Mouse (Mus musculus) MEL (cell line): ENCODE data around the gene Shbg. TPM values are rescaled to one million over a fixed set of nuclear protein-coding genes. Genes with fewer than 3 reads are reported as not detected.

Experiments used
- DNase-seq: peaks from one replicate; pipeline ENCODE4 v3.0.0; 2011; ENCODE audit warnings: low read depth, low spot score
- H3K27ac ChIP-seq: 2 replicates; pipeline ENCODE4 v1.5.1; 2012; ENCODE audit warnings: low read depth, mild to moderate bottlenecking, control low read depth, low read length, moderate library complexity; ENCODE audit not compliant: control insufficient read depth
- H3K27me3 ChIP-seq, 2 experiments: fragments of 150-350 bp in 1 of 2; sonication (generic) in 1 of 2; 2 replicates each; pipeline ENCODE4 v1.6.1; 2012; ENCODE audit warnings: low read length in 2 of 2, mild to moderate bottlenecking in 2 of 2, improper control_type of control experiment in 1 of 2, moderate library complexity in 1 of 2; ENCODE audit not compliant: insufficient read depth in 2 of 2, control insufficient read depth in 1 of 2
- H3K36me3 ChIP-seq, 2 experiments: 2 replicates each; pipeline ENCODE4 v1.6.1; 2012 to 2014; ENCODE audit warnings: low read length in 2 of 2, improper control_type of control experiment in 1 of 2, inconsistent platforms in 1 of 2, mild to moderate bottlenecking in 1 of 2; ENCODE audit not compliant: insufficient read depth in 2 of 2, control insufficient read depth in 1 of 2
- H3K4me1 ChIP-seq, 2 experiments: fragments of 150-350 bp in 1 of 2; sonication (generic) in 1 of 2; 2 replicates each; pipeline ENCODE4 v1.6.1; 2012; ENCODE audit warnings: low read length in 2 of 2, improper control_type of control experiment in 1 of 2, mild to moderate bottlenecking in 1 of 2; ENCODE audit not compliant: insufficient read depth in 2 of 2, control insufficient read depth in 1 of 2
- H3K4me3 ChIP-seq, 2 experiments: fragments of 150-350 bp in 1 of 2; sonication (generic) in 1 of 2; 2 replicates each; pipeline ENCODE4 v1.5.1; 2012; ENCODE audit warnings: low read depth in 2 of 2, low read length in 2 of 2, mild to moderate bottlenecking in 2 of 2, moderate library complexity in 2 of 2, control low read depth in 1 of 2, improper control_type of control experiment in 1 of 2; ENCODE audit not compliant: control insufficient read depth in 1 of 2, insufficient read depth in 1 of 2
- H3K79me2 ChIP-seq: 2 replicates; pipeline ENCODE4 v1.6.1; 2012; ENCODE audit warnings: mild to moderate bottlenecking, low read length, moderate library complexity; ENCODE audit not compliant: control insufficient read depth, poor library complexity, insufficient read depth
- H3K9ac ChIP-seq: 2 replicates; pipeline ENCODE4 v1.6.1; 2012; ENCODE audit warnings: low read depth, mild to moderate bottlenecking, control low read depth, low read length, moderate library complexity; ENCODE audit not compliant: control insufficient read depth, poor library complexity, severe bottlenecking
- H3K9me3 ChIP-seq: fragments of 150-350 bp; sonication (generic); replicated peaks from 2 replicates; pipeline ENCODE4 v1.6.1; 2012; ENCODE audit warnings: mild to moderate bottlenecking, low read length, improper control_type of control experiment, moderate library complexity; ENCODE audit not compliant: insufficient read depth
- CHD2 ChIP-seq: IDR thresholded peaks from 2 replicates; pipeline ENCODE4 v1.6.1; 2011; ENCODE audit warnings: low read length, improper control_type of control experiment
- CTCF ChIP-seq, 3 experiments: IDR thresholded peaks in 2 of 3; conservative IDR thresholded peaks in 1 of 3; 2 replicates each; pipeline ENCODE4 v1.5.1; 2011 to 2012; ENCODE audit warnings: low read length in 3 of 3, low read depth in 2 of 3, mild to moderate bottlenecking in 2 of 3, improper control_type of control experiment in 1 of 3, inconsistent platforms in 1 of 3, mixed read lengths in 1 of 3, moderate library complexity in 1 of 3; ENCODE audit not compliant: control insufficient read depth in 1 of 3, insufficient read depth in 1 of 3, poor library complexity in 1 of 3, severe bottlenecking in 1 of 3
- E2F4 ChIP-seq: IDR thresholded peaks from 2 replicates; pipeline ENCODE4 v1.6.1; 2011; ENCODE audit warnings: low read depth, low read length, improper control_type of control experiment, borderline replicate concordance
- ELF1 ChIP-seq: IDR thresholded peaks from 2 replicates; pipeline ENCODE4 v1.6.1; 2014; ENCODE audit warnings: low read depth, mild to moderate bottlenecking, inconsistent platforms, low read length, improper control_type of control experiment, moderate library complexity
- GABPA ChIP-seq: IDR thresholded peaks from 2 replicates; pipeline ENCODE4 v1.6.1; 2012; ENCODE audit warnings: low read depth, mild to moderate bottlenecking, inconsistent platforms, low read length, improper control_type of control experiment, moderate library complexity
- GATA1 ChIP-seq: IDR thresholded peaks from 2 replicates; pipeline ENCODE4 v1.6.1; 2011; ENCODE audit warnings: low read depth, low read length, improper control_type of control experiment
- HCFC1 ChIP-seq: IDR thresholded peaks from 2 replicates; pipeline ENCODE4 v1.6.1; 2012; ENCODE audit warnings: low read depth, mild to moderate bottlenecking, inconsistent platforms, low read length, improper control_type of control experiment, moderate library complexity
- JUND ChIP-seq: IDR thresholded peaks from 2 replicates; pipeline ENCODE4 v1.6.1; 2011; ENCODE audit warnings: low read depth, mild to moderate bottlenecking, improper control_type of control experiment, low read length
- MAZ ChIP-seq: IDR thresholded peaks from 2 replicates; pipeline ENCODE4 v1.6.1; 2012; ENCODE audit warnings: low read depth, mild to moderate bottlenecking, inconsistent platforms, low read length, improper control_type of control experiment
- MEF2A ChIP-seq: IDR thresholded peaks from 2 replicates; pipeline ENCODE4 v1.6.1; 2014; ENCODE audit warnings: low read depth, mild to moderate bottlenecking, inconsistent platforms, low read length, improper control_type of control experiment; ENCODE audit not compliant: poor library complexity, insufficient replicate concordance, severe bottlenecking; ENCODE audit errors: extremely low read depth
- MXI1 ChIP-seq: IDR thresholded peaks from 2 replicates; pipeline ENCODE4 v1.6.1; 2011; ENCODE audit warnings: mild to moderate bottlenecking, low read depth, low read length, improper control_type of control experiment
- MYB ChIP-seq: IDR thresholded peaks from 2 replicates; pipeline ENCODE4 v1.6.1; 2011; ENCODE audit warnings: mild to moderate bottlenecking, low read depth, low read length, improper control_type of control experiment
- MYC ChIP-seq: IDR thresholded peaks from 2 replicates; pipeline ENCODE4 v1.6.1; 2011; ENCODE audit warnings: low read depth, mild to moderate bottlenecking, low read length, improper control_type of control experiment, moderate library complexity
- NELFE ChIP-seq: IDR thresholded peaks from 2 replicates; pipeline ENCODE4 v1.6.1; 2011; ENCODE audit warnings: low read depth, low read length, improper control_type of control experiment
- POLR2AphosphoS2 ChIP-seq: IDR thresholded peaks from 2 replicates; pipeline ENCODE4 v1.6.1; 2011; ENCODE audit warnings: low read length, improper control_type of control experiment
- RCOR1 ChIP-seq: IDR thresholded peaks from 2 replicates; pipeline ENCODE4 v1.6.1; 2012; ENCODE audit warnings: low read depth, mild to moderate bottlenecking, inconsistent platforms, low read length, improper control_type of control experiment
- TAL1 ChIP-seq: IDR thresholded peaks from 2 replicates; pipeline ENCODE4 v1.6.1; 2012; ENCODE audit warnings: mild to moderate bottlenecking, inconsistent platforms, low read length, moderate library complexity, mixed read lengths
- TBP ChIP-seq: IDR thresholded peaks from 2 replicates; pipeline ENCODE4 v1.8.0; 2011; ENCODE audit warnings: low read depth, low read length, improper control_type of control experiment
- USF1 ChIP-seq: IDR thresholded peaks from 2 replicates; pipeline ENCODE4 v1.6.1; 2014; ENCODE audit warnings: low read depth, mild to moderate bottlenecking, inconsistent platforms, low read length, improper control_type of control experiment, moderate library complexity
- USF2 ChIP-seq, 2 experiments: IDR thresholded peaks; 2 replicates each; pipeline ENCODE4 v1.6.1; 2011 to 2012; ENCODE audit warnings: improper control_type of control experiment in 2 of 2, low read length in 2 of 2, borderline replicate concordance in 1 of 2, inconsistent platforms in 1 of 2, low read depth in 1 of 2, mild to moderate bottlenecking in 1 of 2; ENCODE audit not compliant: insufficient read depth in 1 of 2
- ZKSCAN1 ChIP-seq: IDR thresholded peaks from 2 replicates; pipeline ENCODE4 v1.6.1; 2012; ENCODE audit warnings: low read depth, mild to moderate bottlenecking, inconsistent platforms, low read length, improper control_type of control experiment, moderate library complexity
- polyA plus RNA-seq, 2 experiments: library from polyadenylated mRNA; stranded (reverse) in 1 of 2; unstranded in 1 of 2; fragments of >175 nt in 1 of 2; fragments of >200 nt in 1 of 2; gene quantifications; 2 replicates each; pipeline versions ENCODE4 v1.2.1 to v1.2.4; 2012; ENCODE audit warnings: low replicate concordance in 2 of 2, low read depth in 1 of 2; ENCODE audit not compliant: insufficient read length in 2 of 2, insufficient read depth in 1 of 2, missing spikeins in 1 of 2
- total RNA-seq: library from RNA; depleted of rRNA; stranded (reverse); fragments of 300-350 nt; gene quantifications from 2 replicates; pipeline ENCODE4 v1.2.3, GENCODE M21; 2012; rRNA removed

Shbg gene
- total and polyA plus RNA-seq, 3 experiments, result not detected

DNA sequence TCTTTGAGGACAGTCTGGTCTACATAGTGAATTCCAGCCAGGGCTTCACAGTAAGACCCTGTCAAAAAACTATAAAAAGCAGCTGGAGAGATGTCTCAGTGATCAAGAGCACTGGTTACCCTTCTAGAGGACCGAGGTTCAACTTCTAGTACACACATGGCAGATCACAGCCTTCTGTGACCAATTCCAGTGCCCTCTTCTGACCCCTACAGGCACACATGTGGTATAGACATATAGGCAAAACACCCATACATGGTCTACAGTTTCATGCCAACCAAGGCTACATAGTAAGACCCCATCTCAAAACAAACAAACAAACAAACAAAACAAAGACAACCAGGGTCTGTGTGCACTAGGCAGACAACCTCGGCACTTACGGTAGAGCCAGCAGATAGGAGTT, 42.5 kb downstream of the Shbg start (continued):
- peak; percentile 57 to 71 (median 68) for TF ChIP-seq CTCF (IDR thresholded peaks at IDR 0.05 in 2 of 3, conservative IDR thresholded peaks at IDR 0.05 in 1 of 3; ENCODE audit: control insufficient read depth in 1 of 3, insufficient read depth in 1 of 3, low read depth in 2 of 3, low read length in 3 of 3, poor library complexity in 1 of 3, severe bottlenecking in 1 of 3)

- H3K4me1 ChIP-seq, result no peaks in the 10 kb centered on the region
- no peak overlapping the region for H3K27ac ChIP-seq
- no peak overlapping the region for H3K9ac ChIP-seq
- H3K27me3 ChIP-seq, result no peaks in the 10 kb centered on the region
- no peak for DNase-seq
- H3K4me3 ChIP-seq, result no peak overlapping the region
- H3K79me2 ChIP-seq, result no peaks in the 10 kb centered on the region
- H3K9me3 ChIP-seq, result no peaks in the 10 kb centered on the region
- TF ChIP-seq ZKSCAN1 (no peak), ELF1 (no peak), MEF2A (no peak), TAL1 (no peak), USF1 (no peak), RCOR1 (no peak), MYB (no peak), MAZ (no peak), NELFE (no peak), MXI1 (no peak), HCFC1 (no peak), MYC (no peak), E2F4 (no peak), POLR2AphosphoS2 (no peak), TBP (no peak), JUND (no peak), GATA1 (no peak), GABPA (no peak), USF2 (IDR thresholded peaks at IDR 0.05; ENCODE audit: borderline replicate concordance in 1 of 2, insufficient read depth in 1 of 2, low read depth in 1 of 2, low read length in 2 of 2) (no peak), CHD2 (no peak)
- peaks cover 0 to 14% of the 10 kb centered on the region in 2 experiments; a peak in 2 of 4 replicates for H3K36me3 ChIP-seq
Observed at GRCm38 (mm10) chr11:69565131-69565530, 52.6 kb downstream of the Shbg start.

Other genes with a start within 250 kb of the Shbg start
Only the 30 nearest of the 33 such genes appear.
- gene Naa38, start 222.4 kb downstream of the Shbg start, total RNA-seq, result 190 and 191 TPM in 2 replicates
- 100 to 1,000 TPM in 1 of 2 experiments, not detected in 1; 173 TPM for gene Naa38, start 222.4 kb downstream of the Shbg start, polyA plus RNA-seq
- gene Cyb5d1, start 222.3 kb downstream of the Shbg start, total RNA-seq, result 26.8 and 39.6 TPM in 2 replicates
- 10 to 100 TPM in 1 of 2 experiments, not detected in 1; 21.3 TPM for gene Cyb5d1, start 222.3 kb downstream of the Shbg start, polyA plus RNA-seq
- gene Tmem88, start 219.7 kb downstream of the Shbg start, total RNA-seq, result 0.39 TPM in 2 replicates
- gene Tmem88, start 219.7 kb downstream of the Shbg start, polyA plus RNA-seq, result under 1 TPM in 1 of 2 experiments, not detected in 1; 0.45 TPM
- gene Kdm6b, start 204.2 kb downstream of the Shbg start, total RNA-seq, result 5.8 and 7.2 TPM in 2 replicates
- gene Kdm6b, start 204.2 kb downstream of the Shbg start, polyA plus RNA-seq, result 10 to 100 TPM; 25.0 to 43.4 TPM
- gene Dnah2, start 68.8 kb downstream of the Shbg start, total RNA-seq, result under 0.01 and 0.04 TPM in 2 replicates
- gene Dnah2, start 68.8 kb downstream of the Shbg start, polyA plus RNA-seq, result under 1 TPM in 1 of 2 experiments, not detected in 1; 0.07 TPM
- 0.20 and 0.23 TPM in 2 replicates for gene Efnb3, start 57.7 kb downstream of the Shbg start, total RNA-seq
- under 1 TPM in 1 of 2 experiments, not detected in 1; 0.72 TPM for gene Efnb3, start 57.7 kb downstream of the Shbg start, polyA plus RNA-seq
- gene Wrap53, start 37.6 kb downstream of the Shbg start, total RNA-seq, result 18.5 and 18.9 TPM in 2 replicates
- gene Wrap53, start 37.6 kb downstream of the Shbg start, polyA plus RNA-seq, result 10 to 100 TPM in 1 of 2 experiments, not detected in 1; 24.5 TPM
- 74.1 and 76.4 TPM in 2 replicates for gene Trp53, start 37.5 kb downstream of the Shbg start, total RNA-seq
- gene Trp53, start 37.5 kb downstream of the Shbg start, polyA plus RNA-seq, result 100 to 1,000 TPM in 1 of 2 experiments, not detected in 1; 212 TPM
- 13.4 and 15.1 TPM in 2 replicates for gene Atp1b2, start 12.0 kb downstream of the Shbg start, total RNA-seq
- 100 to 1,000 TPM in 1 of 2 experiments, not detected in 1; 136 TPM for gene Atp1b2, start 12.0 kb downstream of the Shbg start, polyA plus RNA-seq
- gene Sat2, start 4.1 kb upstream of the Shbg start, total RNA-seq, result not detected in 2 replicates
- gene Sat2, start 4.1 kb upstream of the Shbg start, polyA plus RNA-seq, result not detected
- gene Fxr2, start 15.1 kb upstream of the Shbg start, total RNA-seq, result 90.2 and 95.1 TPM in 2 replicates
- 10 to 100 TPM in 1 of 2 experiments, not detected in 1; 97.6 TPM for gene Fxr2, start 15.1 kb upstream of the Shbg start, polyA plus RNA-seq
- not detected in 2 replicates for gene Sox15, start 37.4 kb upstream of the Shbg start, total RNA-seq
- gene Sox15, start 37.4 kb upstream of the Shbg start, polyA plus RNA-seq, result under 1 TPM in 1 of 2 experiments, not detected in 1; 0.11 TPM
- 60.9 and 62.1 TPM in 2 replicates for gene Mpdu1, start 44.7 kb upstream of the Shbg start, total RNA-seq
- 100 to 1,000 TPM; 101 to 259 TPM for gene Mpdu1, start 44.7 kb upstream of the Shbg start, polyA plus RNA-seq
- 4.1 and 5.3 TPM in 2 replicates for gene Cd68, start 48.2 kb upstream of the Shbg start, total RNA-seq
- gene Cd68, start 48.2 kb upstream of the Shbg start, polyA plus RNA-seq, result 10 to 100 TPM in 1 of 2 experiments, not detected in 1; 19.8 TPM
- 1,645 and 1,689 TPM in 2 replicates for gene Eif4a1, start 54.5 kb upstream of the Shbg start, total RNA-seq
- 100 to 1,000 TPM; 114 to 634 TPM for gene Eif4a1, start 54.5 kb upstream of the Shbg start, polyA plus RNA-seq
- gene Senp3, start 64.2 kb upstream of the Shbg start, total RNA-seq, result 121 and 147 TPM in 2 replicates
- 100 to 1,000 TPM; 171 to 890 TPM for gene Senp3, start 64.2 kb upstream of the Shbg start, polyA plus RNA-seq
- 0.19 TPM in 1 of 2 replicates, not detected in the other for gene Tnfsf13, start 67.9 kb upstream of the Shbg start, total RNA-seq
- gene Tnfsf13, start 67.9 kb upstream of the Shbg start, polyA plus RNA-seq, result under 1 TPM in 1 of 2 experiments, not detected in 1; 0.13 TPM
- gene Tnfsf12, start 77.9 kb upstream of the Shbg start, total RNA-seq, result not detected in 2 replicates
- under 1 TPM in 1 of 2 experiments, not detected in 1; 0.10 TPM for gene Tnfsf12, start 77.9 kb upstream of the Shbg start, polyA plus RNA-seq
- gene Tnfsfm13, start 78.2 kb upstream of the Shbg start, total RNA-seq, result not detected in 2 replicates
- gene Tnfsfm13, start 78.2 kb upstream of the Shbg start, polyA plus RNA-seq, result not detected
- gene Polr2a, start 140.7 kb upstream of the Shbg start, total RNA-seq, result 16.6 and 22.2 TPM in 2 replicates
- 100 to 1,000 TPM in 1 of 2 experiments, 10 to 100 TPM in 1; 73.9 to 193 TPM for gene Polr2a, start 140.7 kb upstream of the Shbg start, polyA plus RNA-seq
- gene Slc35g3, start 144.1 kb upstream of the Shbg start, total RNA-seq, result 0.08 TPM in 1 of 2 replicates, not detected in the other
- under 1 TPM in 1 of 2 experiments, not detected in 1; 0.22 TPM for gene Slc35g3, start 144.1 kb upstream of the Shbg start, polyA plus RNA-seq
- 1.4 and 2.4 TPM in 2 replicates for gene Zbtb4, start 148.0 kb upstream of the Shbg start, total RNA-seq
- 1 to 10 TPM in 1 of 2 experiments, not detected in 1; 2.7 TPM for gene Zbtb4, start 148.0 kb upstream of the Shbg start, polyA plus RNA-seq
- gene Chrnb1, start 178.0 kb upstream of the Shbg start, total RNA-seq, result 0.31 and 0.33 TPM in 2 replicates
- 1 to 10 TPM in 1 of 2 experiments, not detected in 1; 1.6 TPM for gene Chrnb1, start 178.0 kb upstream of the Shbg start, polyA plus RNA-seq
- gene Fgf11, start 184.0 kb upstream of the Shbg start, total RNA-seq, result 4.8 and 5.1 TPM in 2 replicates
- gene Fgf11, start 184.0 kb upstream of the Shbg start, polyA plus RNA-seq, result 10 to 100 TPM in 1 of 2 experiments, not detected in 1; 26.8 TPM
- gene Tmem102, start 187.7 kb upstream of the Shbg start, total RNA-seq, result 0.29 and 0.31 TPM in 2 replicates
- gene Tmem102, start 187.7 kb upstream of the Shbg start, polyA plus RNA-seq, result 1 to 10 TPM in 1 of 2 experiments, not detected in 1; 2.4 TPM
- gene Gm39566, start 197.4 kb upstream of the Shbg start, total RNA-seq, result 0.04 TPM in 1 of 2 replicates, not detected in the other
- not detected for gene Gm39566, start 197.4 kb upstream of the Shbg start, polyA plus RNA-seq
- gene Spem2, start 200.6 kb upstream of the Shbg start, total RNA-seq, result not detected in 2 replicates
- gene Spem2, start 200.6 kb upstream of the Shbg start, polyA plus RNA-seq, result not detected
- gene Spem1, start 204.3 kb upstream of the Shbg start, total RNA-seq, result 0.19 TPM in 1 of 2 replicates, not detected in the other
- gene Spem1, start 204.3 kb upstream of the Shbg start, polyA plus RNA-seq, result under 1 TPM in 1 of 2 experiments, not detected in 1; 0.15 TPM
- 20.3 and 20.9 TPM in 2 replicates for gene Nlgn2, start 219.9 kb upstream of the Shbg start, total RNA-seq
- gene Nlgn2, start 219.9 kb upstream of the Shbg start, polyA plus RNA-seq, result 10 to 100 TPM; 29.8 to 43.3 TPM
- 176 and 190 TPM in 2 replicates for gene Tmem256, start 220.6 kb upstream of the Shbg start, total RNA-seq
- 100 to 1,000 TPM in 1 of 2 experiments, not detected in 1; 181 TPM for gene Tmem256, start 220.6 kb upstream of the Shbg start, polyA plus RNA-seq